Mouse (Mus musculus): ENCODE measurements at regions not wholly inside any gene's neighbourhood (a gene's known extent, or its start where the extent isn't known, plus 50 kb on each side); places are given as distances from the start of the nearest gene placed in this dataset.

- TF ChIP-seq CTCF (IDR thresholded peaks at IDR 0.05; ENCODE audit: low read depth) (no peak), EP300 (IDR thresholded peaks at IDR 0.05; ENCODE audit: low read depth) (no peak)
Observed at GRCm38 (mm10) chr1:57525965-57526364, 119.1 kb upstream of the Tyw5 start.
